Mouse (Mus musculus): ENCODE results near the gene Atp6v0a1.

Atp6v0a1 gene

DNA sequence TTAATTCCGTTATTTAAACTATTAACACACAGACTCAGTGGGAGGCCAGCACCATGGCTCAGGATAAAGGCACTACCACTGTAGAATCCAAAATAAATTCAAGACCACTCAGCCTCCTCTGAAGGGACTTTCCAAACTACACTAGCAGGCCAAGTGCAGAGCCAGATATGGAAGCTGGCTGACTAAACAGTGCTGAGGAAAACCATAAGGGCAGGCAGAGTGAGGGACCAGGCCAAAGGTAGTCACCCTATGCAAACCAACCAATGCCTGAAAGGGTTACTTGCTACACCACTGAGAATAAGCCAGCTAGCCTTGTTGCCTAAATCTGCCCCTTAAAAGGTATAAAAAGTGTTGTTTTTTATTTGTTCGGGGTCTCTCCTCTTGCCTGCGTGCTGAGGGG lies 102.9 kb downstream of the Atp6v0a1 start:
- H3K4me1 ChIP-seq (replicated peaks; ENCODE audit: low read depth, low read length): peaks cover 42% of the 10 kb centered on the region
- TF ChIP-seq POU5F1 (IDR thresholded peaks at IDR 0.05; ENCODE audit: borderline replicate concordance, low read length) (no peak), CTCF (conservative IDR thresholded peaks at IDR 0.05; ENCODE audit: low read length) (no peak), NANOG (IDR thresholded peaks at IDR 0.05; ENCODE audit: borderline replicate concordance, low read length) (no peak)
- no peaks in the 10 kb centered on the region for H3K9me3 ChIP-seq (ENCODE audit: low read length)
- H3K4me3 ChIP-seq (replicated peaks; ENCODE audit: low read length): no peak overlapping the region
- H3K27me3 ChIP-seq (ENCODE audit: insufficient read depth, low read length): no peaks in the 10 kb centered on the region
- H3K36me3 ChIP-seq (ENCODE audit: insufficient read depth, low read length): peaks cover 31% of the 10 kb centered on the region

Measured in E14TG2a.4 (cell line).